Mouse (Mus musculus) hindlimb bud, embryonic 11.5 days (tissue): Measurements from ENCODE around the gene Hoxc9.

ENCODE experiments used
- DNase-seq: peaks from one replicate; pipeline ENCODE4 v3.0.0-alpha.2; 2012; ENCODE audit warnings: low read depth, low spot score; ENCODE audit errors: extremely low spot score

Gene Hoxc9

DNA sequence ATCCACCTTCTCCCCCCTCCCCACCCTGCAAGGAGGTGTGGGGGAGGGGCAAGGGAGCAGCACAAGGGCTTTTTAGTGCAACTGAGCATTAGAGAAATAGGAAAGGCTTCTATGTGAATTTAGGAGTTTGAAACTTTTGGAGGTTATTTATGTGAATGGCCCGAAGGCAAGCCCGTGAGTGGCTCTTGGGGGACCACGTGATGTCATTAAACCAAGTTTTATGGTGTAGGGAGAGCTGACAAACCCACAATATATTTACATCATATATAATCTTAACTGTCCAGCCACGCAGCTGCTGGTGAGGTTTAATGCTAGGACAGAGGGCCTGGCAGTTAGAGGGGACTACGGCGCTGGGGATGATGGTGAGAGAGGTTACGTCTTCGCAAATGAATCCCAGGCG lies 42.4 kb downstream of the Hoxc9 start, which contains the start of gene Hoxc4:
Hoxc4 (plus strand) TSS at position 299 of the 400 bp plus-strand sequence.
- no peak for DNase-seq

DNA sequence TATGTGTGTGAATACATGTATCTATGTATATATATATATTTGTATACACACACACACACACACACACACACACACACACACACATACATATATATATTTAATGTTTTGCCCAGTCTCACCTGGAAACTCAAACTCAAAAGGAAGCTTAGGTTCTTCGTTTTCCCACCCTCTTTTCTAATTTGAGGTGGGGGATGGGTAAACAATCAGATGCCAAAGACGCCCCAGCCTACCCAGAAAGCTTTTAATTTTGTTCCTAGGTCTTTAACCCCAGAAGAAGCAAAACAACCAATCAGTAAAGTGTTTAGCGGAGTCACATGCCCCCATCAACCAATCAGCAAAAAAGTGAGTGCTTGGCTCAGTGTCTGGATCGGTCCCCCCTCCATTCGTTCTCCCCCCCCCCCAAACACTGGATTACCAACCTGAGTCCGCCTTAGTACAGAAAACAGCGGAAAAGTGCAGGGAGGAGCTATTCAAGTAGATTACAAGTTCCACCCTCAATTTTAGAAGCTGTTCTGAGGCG lies 44.7 kb downstream of the Hoxc9 start:
- DNase-seq = no peak

DNA sequence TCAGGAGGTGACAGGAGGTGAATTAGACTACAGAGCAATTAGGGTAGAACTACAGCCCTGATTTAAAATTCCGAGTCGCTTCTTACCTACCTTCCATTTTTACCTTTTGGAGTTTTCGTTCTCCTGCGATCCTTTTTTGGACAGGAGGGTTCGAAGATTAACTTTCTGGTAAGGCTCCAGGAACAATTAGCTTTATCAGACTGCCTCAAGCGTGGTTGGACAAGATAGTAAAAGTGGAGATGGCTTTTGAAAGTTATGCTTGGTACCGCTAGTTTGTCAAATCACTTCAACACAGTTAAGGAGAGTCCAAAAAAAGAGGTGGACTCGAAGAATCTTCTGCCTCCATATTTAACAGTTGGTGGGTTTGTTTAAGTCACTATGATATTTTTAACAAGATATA lies 45.3 kb downstream of the Hoxc9 start:
- no peak for DNase-seq

DNA sequence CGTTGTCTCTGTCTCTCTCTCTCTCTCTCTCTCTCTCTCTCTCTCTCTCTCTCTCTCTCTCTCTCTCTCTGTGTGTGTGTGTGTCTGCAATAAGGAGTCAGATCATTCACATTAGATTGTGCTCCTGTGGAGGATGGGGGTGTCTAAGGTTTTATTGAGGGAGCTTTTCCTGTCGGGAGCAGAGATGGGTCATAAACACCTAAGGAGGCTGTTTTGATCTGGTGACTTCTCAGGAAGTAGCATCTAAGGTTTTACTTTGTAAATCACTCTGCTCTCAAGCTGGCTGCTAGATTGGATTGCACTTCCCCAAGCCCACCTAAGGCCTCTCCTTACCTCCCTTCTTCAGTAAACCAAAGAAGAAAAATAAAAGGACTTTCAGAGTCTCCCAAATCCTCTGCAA lies 47.9 kb downstream of the Hoxc9 start:
- DNase-seq = no peak

DNA sequence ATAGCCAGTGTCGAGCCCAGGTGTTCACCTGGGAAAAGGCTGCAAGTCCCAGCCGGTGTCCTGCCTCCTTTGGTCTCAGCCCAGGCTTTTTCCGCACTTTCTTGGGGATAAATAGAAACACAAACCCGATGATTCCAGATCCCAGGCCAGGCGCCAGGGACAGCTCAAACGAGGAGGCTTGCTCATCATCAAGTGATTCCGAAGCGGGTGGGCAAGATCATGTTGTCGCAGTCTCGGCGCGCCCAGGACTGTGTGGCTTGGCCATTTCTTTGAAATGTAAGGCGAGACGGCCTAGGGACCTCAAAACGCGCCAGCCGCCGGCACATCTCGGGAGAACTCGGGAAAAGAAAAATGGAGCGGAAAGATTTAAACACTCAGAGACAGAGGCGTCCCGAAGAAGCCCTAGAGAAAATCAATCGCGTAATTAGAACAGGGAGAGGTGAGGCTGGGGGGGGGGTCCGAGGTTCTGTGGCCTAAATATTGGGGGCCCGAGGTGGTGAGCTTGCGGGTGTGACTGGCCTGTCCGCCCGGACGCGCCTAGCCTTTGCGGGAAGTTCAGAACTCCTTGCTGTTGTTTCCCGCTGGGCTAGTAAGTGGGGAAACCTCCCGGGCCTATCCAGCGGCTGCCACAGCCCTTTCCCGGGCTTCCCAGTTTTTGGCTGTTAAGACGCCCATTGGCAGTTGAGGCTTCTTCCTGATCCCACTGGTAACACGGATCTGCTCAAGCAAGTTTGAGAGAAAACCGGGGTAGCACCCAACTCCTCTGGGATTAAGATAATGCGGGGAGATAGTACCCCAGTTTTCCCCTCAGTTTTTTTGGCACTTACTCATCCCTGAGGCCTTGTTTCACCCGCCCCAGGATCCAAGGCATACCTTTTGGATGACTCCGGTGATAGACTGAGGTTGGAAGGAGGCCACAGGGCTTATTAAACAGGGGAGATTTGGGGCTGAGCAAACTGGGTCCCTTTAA lies 51.3 kb downstream of the Hoxc9 start:
- DNase-seq = no peak

DNA sequence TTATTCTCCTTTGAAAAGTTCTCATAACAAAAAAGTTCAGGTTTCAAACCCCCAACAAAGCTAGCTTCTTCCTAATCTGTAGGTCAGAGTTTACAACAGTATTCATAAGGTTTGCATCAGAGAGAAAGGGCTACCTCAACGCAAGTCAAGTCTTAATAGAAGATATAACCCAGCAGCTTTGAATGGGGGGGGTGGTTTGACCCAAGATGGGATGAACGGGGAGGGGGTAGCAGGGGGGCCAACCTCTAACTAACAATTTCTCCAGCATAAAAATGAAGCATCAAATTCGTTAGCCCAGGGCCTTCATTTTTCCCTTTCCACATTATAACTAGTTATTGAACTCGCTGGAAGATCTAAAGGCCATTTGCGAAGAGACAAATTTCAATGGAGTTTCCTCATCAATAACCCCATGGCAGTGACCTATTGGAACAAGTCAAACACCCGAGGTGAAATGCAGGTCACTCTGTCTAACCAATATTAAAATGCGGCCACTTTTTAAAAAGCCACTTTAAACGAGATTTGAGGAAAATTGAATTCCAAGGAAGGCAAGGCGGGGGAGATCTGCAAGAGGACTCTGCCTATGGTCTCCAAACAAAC lies 52.8 kb downstream of the Hoxc9 start:
- no peak for DNase-seq

DNA sequence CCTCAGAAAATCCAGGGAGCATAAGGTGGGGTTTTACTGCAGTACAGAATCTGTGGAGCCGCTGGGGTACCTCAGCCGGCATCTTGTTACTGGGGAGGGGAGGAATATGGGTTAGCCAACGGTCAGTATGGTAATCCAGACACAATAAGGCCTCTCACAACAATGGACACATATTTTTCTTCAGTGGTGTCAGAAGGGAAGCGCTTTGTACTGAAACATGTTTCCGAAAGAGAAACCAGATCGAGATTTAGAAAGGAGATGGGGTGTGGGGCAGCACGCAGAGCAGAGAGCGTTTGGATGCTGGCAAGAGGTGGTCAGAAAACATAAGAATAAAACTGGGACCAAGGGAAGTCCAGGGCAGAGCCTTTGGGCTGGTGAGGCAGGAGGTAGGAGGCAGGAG lies 53.9 kb downstream of the Hoxc9 start:
- no peak for DNase-seq

DNA sequence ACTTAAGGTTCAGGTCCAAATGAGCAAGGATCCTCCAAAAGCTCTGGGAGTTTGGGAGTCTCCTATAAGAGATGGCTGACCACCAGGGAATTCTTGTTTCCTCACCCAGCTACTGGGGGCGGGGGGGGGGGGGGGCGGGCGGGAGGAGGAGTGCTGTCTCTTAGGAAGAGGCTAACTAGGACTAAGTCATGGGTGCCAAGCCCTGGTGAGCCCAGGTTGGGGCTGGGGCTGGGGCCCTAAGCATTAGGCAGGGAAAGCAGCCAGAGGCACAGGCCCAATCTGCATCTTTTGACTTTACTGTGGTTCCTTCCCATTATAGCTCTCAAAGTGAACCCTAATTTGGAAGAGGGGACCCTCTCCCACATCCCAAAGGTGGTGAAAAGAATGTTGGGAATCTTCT lies 55.9 kb downstream of the Hoxc9 start:
- DNase-seq = no peak

DNA sequence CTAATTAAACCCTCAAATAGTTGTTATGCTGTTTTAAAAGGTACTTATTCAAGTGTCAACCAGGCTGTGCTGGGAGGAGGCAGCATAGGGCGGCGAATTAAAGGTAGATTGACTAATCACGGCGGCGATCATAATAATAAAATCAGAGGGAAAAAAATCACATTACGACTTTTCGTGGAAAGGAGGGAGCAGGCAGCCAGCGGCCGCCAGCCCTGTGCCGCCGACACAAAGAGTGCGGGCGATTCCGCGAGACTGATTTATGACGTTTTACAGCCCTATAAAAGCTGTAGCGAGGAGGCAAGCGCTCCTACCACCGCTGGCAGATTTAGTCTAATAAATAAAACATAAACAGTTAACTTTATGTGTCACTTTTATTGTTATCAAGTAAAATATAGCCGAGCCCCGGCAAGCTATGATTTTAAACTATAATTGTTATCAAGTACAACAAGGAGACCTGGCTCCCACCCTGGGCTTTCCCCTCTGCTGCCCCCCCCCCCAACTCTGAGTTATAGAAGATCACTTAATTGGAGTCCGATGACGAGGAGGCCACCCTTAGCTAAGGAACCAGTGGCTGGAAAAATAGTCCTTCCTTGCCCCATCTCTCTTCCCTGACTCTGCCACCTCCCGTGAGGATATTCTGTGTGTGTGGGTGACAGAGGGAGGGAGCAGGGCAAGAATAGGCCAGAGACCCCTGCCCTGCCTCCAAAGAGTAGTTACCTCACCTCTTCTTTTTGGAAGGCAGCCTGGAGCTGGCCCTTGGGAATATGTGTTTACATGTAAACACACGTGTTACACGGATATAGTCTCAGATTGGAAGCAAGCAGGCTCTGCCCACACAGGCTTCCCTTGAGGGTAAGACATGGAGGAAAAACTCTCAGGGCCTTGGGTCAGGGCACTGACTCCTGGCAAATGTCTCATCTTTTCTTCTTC lies 56.7 kb downstream of the Hoxc9 start:
- DNase-seq = no peak

DNA sequence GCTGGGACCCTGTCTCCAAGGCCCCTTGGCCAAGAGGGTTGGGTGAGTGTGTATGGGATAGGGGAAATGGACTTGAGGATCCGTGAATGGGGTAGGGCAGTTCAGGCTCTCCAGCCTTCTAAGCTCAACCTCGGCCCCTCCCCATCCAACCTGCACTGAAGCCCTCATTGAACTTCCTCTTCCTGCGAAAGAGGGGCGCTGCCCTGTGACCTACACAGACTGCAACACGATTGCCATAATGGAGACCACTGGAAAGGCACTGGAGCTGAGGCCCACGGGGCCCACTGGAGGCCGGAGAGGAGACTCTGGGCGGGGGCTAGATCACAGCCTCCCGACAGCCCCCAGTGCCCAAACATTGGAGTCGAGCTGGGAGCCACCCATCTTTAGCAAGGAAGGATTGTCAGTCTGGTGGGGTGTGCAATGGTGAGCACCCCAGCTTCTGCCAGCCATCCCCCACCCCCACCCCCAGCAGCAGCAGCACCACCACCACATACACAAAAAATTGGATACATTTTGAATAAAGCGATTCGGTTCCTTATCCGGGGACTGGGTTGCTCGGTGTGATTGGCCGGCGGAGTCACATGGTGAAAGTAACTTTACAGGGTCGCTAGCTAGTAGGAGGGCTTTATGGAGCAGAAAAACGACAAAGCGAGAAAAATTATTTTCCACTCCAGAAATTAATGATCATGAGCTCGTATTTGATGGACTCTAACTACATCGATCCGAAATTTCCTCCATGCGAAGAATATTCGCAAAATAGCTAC lies 58.0 kb downstream of the Hoxc9 start:
- DNase-seq = no peak
